Mouse (Mus musculus) liver, postnatal 0 days (tissue): ENCODE measurements around the gene Ciao2a.

Source experiments
- CTCF ChIP-seq: sonication (generic); IDR thresholded peaks from 2 replicates; pipeline ENCODE4 v1.5.1; 2016; ENCODE audit warnings: antibody characterized with exemption, low read depth
- EP300 ChIP-seq: IDR thresholded peaks from 2 replicates; pipeline ENCODE4 v1.6.1; 2016; ENCODE audit warnings: antibody characterized with exemption, low read depth, mild to moderate bottlenecking

GRCm38 (mm10) chr9:66125543-66126455 is 612 bp upstream of the Ciao2a start:
- no peak for TF ChIP-seq CTCF
- TF ChIP-seq EP300 = no peak
